Mouse (Mus musculus) midbrain, embryonic 14.5 days (tissue): ENCODE results near the gene Dmxl2. TPM values are rescaled to one million over a fixed set of nuclear protein-coding genes. Genes with fewer than 3 reads are reported as not detected.

Experiments used
- ATAC-seq: fragments of 200-750 bp; cut with Nextera tagmentation; 2 replicates; pipeline ENCODE4 v1.8.0; 2017; ENCODE audit warnings: moderate number of reproducible peaks, moderate library complexity; ENCODE audit not compliant: low FRiP score, low TSS enrichment
- DNase-seq: peaks from one replicate; pipeline ENCODE4 v3.0.0-alpha.2; 2015
- H3K27ac ChIP-seq: fragments of 300-500 bp; sonication (generic); replicated peaks from 2 replicates; pipeline ENCODE4 v1.5.1; 2014; ENCODE audit warnings: mild to moderate bottlenecking, low read depth, low read length, moderate library complexity
- H3K27me3 ChIP-seq: fragments of 300-500 bp; sonication (generic); 2 replicates; pipeline ENCODE4 v1.6.1; 2014; ENCODE audit warnings: low read length, control low read depth, mixed read lengths; ENCODE audit not compliant: control insufficient read depth, insufficient read depth
- H3K36me3 ChIP-seq: fragments of 300-500 bp; sonication (generic); 2 replicates; pipeline ENCODE4 v1.6.1; 2014; ENCODE audit warnings: low read length, control low read depth; ENCODE audit not compliant: control insufficient read depth, insufficient read depth
- H3K4me1 ChIP-seq: fragments of 300-500 bp; sonication (generic); 2 replicates; pipeline ENCODE4 v1.6.1; 2014; ENCODE audit warnings: mild to moderate bottlenecking, antibody characterized with exemption, low read length, control low read depth; ENCODE audit not compliant: control insufficient read depth, insufficient read depth
- H3K4me2 ChIP-seq: fragments of 300-500 bp; sonication (generic); 2 replicates; pipeline ENCODE4 v1.6.1; 2014; ENCODE audit warnings: mild to moderate bottlenecking, low read length, moderate library complexity
- H3K4me3 ChIP-seq: fragments of 300-500 bp; sonication (generic); replicated peaks from 2 replicates; pipeline ENCODE4 v1.5.1; 2014; ENCODE audit warnings: low read depth, low read length
- H3K9ac ChIP-seq: fragments of 300-500 bp; sonication (generic); replicated peaks from 2 replicates; pipeline ENCODE4 v1.6.1; 2014; ENCODE audit warnings: mild to moderate bottlenecking, low read length, moderate library complexity
- H3K9me3 ChIP-seq: fragments of 300-500 bp; sonication (generic); 2 replicates; pipeline ENCODE4 v1.6.1; 2016; ENCODE audit warnings: low read length, control low read depth, mixed read lengths; ENCODE audit not compliant: control insufficient read depth
- WGBS: fragments of 180-500 bp; shearing (Covaris S2); extraction: QIAGEN DNeasy Blood & Tissue Kit; methylation state at CpG from one replicate; pipeline ENCODE4 v1.1.7; 2014; 5-methylcytosine and 5-hydroxymethylcytosine counted together
- polyA plus RNA-seq: library from polyadenylated mRNA; unstranded; fragments of >200 nt; fragmentation: Nextera tagmentation; extraction: Ambion mirVana; gene quantifications from 2 replicates; pipeline ENCODE4 v1.2.1, GENCODE M21; 2014

Gene Dmxl2
- polyA plus RNA-seq, 1 experiment from 2014 or later, result 64.9 TPM

DNA sequence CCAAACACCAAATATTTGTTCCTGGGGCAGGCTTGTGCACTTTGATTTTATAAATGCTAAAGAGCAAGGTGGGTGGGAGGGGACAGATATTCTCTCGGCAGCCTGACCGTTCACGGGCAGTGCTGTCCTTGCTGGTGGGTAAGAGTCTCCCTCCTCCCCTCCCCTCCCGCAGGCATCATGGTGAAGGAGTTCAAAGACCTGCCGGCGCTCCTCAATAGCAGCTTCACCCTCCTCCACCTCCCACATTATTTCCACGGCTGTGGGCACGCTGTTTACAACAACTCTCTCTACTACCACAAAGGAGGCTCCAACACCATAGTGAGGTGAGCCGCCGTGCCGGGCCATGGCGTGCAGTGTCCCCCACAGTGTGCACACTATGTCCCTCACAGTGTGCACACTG is 165.8 kb downstream of the Dmxl2 start:
- Histone ChIP-seq H3K4me1 (no peaks in the 10 kb centered on the region), H3K9me3 (no peaks in the 10 kb centered on the region), H3K27me3 (no peaks in the 10 kb centered on the region), H3K27ac (no peak overlapping the region), H3K4me3 (no peak overlapping the region), H3K9ac (no peak overlapping the region), H3K36me3 (no peaks in the 10 kb centered on the region), H3K4me2 (no peak overlapping the region)
- 69% methylated on average over 12 of the region's 12 CpGs for WGBS
- DNase-seq (no peak), ATAC-seq (no peak)

DNA sequence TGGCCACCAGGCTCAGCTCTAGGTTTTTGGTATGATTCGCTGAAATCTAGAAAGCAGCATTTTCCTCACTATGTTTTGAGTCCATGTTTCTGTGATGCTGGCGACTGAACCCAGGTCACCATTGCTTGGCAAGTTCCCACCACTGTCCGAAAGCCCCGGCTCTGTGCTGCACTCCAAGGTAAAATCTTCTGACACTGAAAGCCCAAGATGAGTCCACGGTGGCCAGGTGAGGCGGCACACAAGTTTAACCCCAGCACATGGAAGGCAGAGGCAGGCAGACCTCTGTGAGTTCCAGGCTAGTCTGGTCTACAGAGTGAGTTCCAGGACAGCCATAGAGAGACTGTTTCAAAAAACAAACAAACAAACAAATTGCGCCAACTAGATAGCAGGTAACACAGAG is 172.2 kb downstream of the Dmxl2 start:
- DNase-seq (no peak), ATAC-seq (no peak)
- Histone ChIP-seq H3K4me1 (no peaks in the 10 kb centered on the region), H3K4me2 (no peak overlapping the region), H3K9me3 (no peaks in the 10 kb centered on the region), H3K27me3 (no peaks in the 10 kb centered on the region), H3K4me3 (no peak overlapping the region), H3K9ac (no peak overlapping the region), H3K27ac (no peak overlapping the region), H3K36me3 (no peaks in the 10 kb centered on the region)
- WGBS, result 96% methylated on average over 7 of the region's 7 CpGs

DNA sequence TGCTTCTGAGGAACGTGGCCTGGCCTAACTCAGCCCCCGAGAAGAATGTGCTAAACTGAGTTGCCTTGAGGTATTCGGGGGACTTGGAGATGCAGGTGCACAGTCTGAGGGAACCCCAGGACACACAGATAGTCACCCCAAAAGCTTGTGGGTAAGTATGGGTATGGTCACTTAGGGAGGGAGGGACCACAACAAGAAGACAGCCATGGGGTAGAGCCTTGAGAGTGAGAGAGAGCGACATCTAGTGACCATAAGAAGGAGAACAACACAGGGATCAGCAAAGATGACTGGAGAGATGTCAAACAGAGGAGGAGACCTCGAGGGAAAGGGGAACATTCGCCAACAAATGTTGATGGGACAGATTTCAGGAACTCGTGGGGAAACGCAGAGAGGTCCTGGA is 178.0 kb downstream of the Dmxl2 start:
- DNase-seq (peak; percentile 44), ATAC-seq (no peak)
- H3K9me3 ChIP-seq, result no peaks in the 10 kb centered on the region
- no peaks in the 10 kb centered on the region for H3K27me3 ChIP-seq
- H3K4me2 ChIP-seq, result no peak overlapping the region
- no peak overlapping the region for H3K4me3 ChIP-seq
- H3K9ac ChIP-seq, result no peak overlapping the region
- H3K4me1 ChIP-seq, result no peaks in the 10 kb centered on the region
- 50% methylated on average over 8 of the region's 8 CpGs for WGBS
- H3K27ac ChIP-seq, result no peak overlapping the region
- no peaks in the 10 kb centered on the region for H3K36me3 ChIP-seq

- DNase-seq, result no peak
- H3K27ac ChIP-seq, result no peak overlapping the region
- H3K4me1 ChIP-seq, result no peaks in the 10 kb centered on the region
- H3K27me3 ChIP-seq, result no peaks in the 10 kb centered on the region
- no peak overlapping the region for H3K4me3 ChIP-seq
- H3K36me3 ChIP-seq, result no peaks in the 10 kb centered on the region
- H3K9me3 ChIP-seq, result no peaks in the 10 kb centered on the region
- H3K9ac ChIP-seq, result no peak overlapping the region
- 78% methylated on average over 9 of the region's 9 CpGs for WGBS
- H3K4me2 ChIP-seq, result no peak overlapping the region
- ATAC-seq, result no peak
Measured at GRCm38 (mm10) chr9:54316363-54316762, 185.1 kb downstream of the Dmxl2 start.

Other genes with a start within 250 kb of the Dmxl2 start
- not detected in 2 replicates for gene Cyp19a1, start 233.5 kb downstream of the Dmxl2 start, polyA plus RNA-seq
- 0.21 and 0.30 TPM in 2 replicates for gene Gldn, start 215.1 kb downstream of the Dmxl2 start, polyA plus RNA-seq
- not detected in 2 replicates for gene Sh2d7, start 37.4 kb upstream of the Dmxl2 start, polyA plus RNA-seq
- 41.5 and 51.7 TPM in 2 replicates for gene Cib2, start 58.6 kb upstream of the Dmxl2 start, polyA plus RNA-seq
- gene Idh3a, start 84.7 kb upstream of the Dmxl2 start, polyA plus RNA-seq, result 150 and 153 TPM in 2 replicates
- gene Acsbg1, start 160.2 kb upstream of the Dmxl2 start, polyA plus RNA-seq, result 14.7 and 16.8 TPM in 2 replicates
- 5.0 TPM in 2 replicates for gene Dnaja4, start 197.2 kb upstream of the Dmxl2 start, polyA plus RNA-seq
- 111 and 114 TPM in 2 replicates for gene Wdr61, start 232.9 kb upstream of the Dmxl2 start, polyA plus RNA-seq